Mouse (Mus musculus) neural tube, embryonic 12.5 days (tissue): Measurements from ENCODE around the gene Lhfpl3. TPM values are rescaled to one million over a fixed set of nuclear protein-coding genes. Genes with fewer than 3 reads are reported as not detected.

Source experiments
- ATAC-seq: fragments of 200-750 bp; cut with Nextera tagmentation; 2 replicates; pipeline ENCODE4 v1.8.0; 2017; ENCODE audit warnings: low read depth, mild to moderate bottlenecking, moderate TSS enrichment, moderate library complexity; ENCODE audit not compliant: low FRiP score
- H3K27ac ChIP-seq: fragments of 300-500 bp; sonication (generic); 2 replicates; pipeline ENCODE4 v1.5.1; 2016
- H3K27me3 ChIP-seq: fragments of 300-500 bp; sonication (generic); replicated peaks from 2 replicates; pipeline ENCODE4 v1.6.1; 2016; ENCODE audit warnings: mild to moderate bottlenecking
- H3K36me3 ChIP-seq: fragments of 300-500 bp; sonication (generic); 2 replicates; pipeline ENCODE4 v1.6.1; 2016; ENCODE audit warnings: mild to moderate bottlenecking
- H3K4me1 ChIP-seq: fragments of 300-500 bp; sonication (generic); 2 replicates; pipeline ENCODE4 v1.6.1; 2016
- H3K4me2 ChIP-seq: fragments of 300-500 bp; sonication (generic); replicated peaks from 2 replicates; pipeline ENCODE4 v1.6.1; 2016; ENCODE audit warnings: mild to moderate bottlenecking
- H3K4me3 ChIP-seq: fragments of 300-500 bp; sonication (generic); 2 replicates; pipeline ENCODE4 v1.5.1; 2016
- H3K9ac ChIP-seq: fragments of 300-500 bp; sonication (generic); 2 replicates; pipeline ENCODE4 v1.6.1; 2016; ENCODE audit warnings: mild to moderate bottlenecking
- H3K9me3 ChIP-seq: fragments of 300-500 bp; sonication (generic); 2 replicates; pipeline ENCODE4 v1.6.1; 2016; ENCODE audit warnings: mild to moderate bottlenecking
- WGBS: fragments of 180-500 bp; shearing (Covaris S2); methylation state at CpG from one replicate; pipeline ENCODE4 v1.1.7; 2016; 5-methylcytosine and 5-hydroxymethylcytosine counted together
- microRNA-seq: library from miRNA; unstranded; fragments of <30 nt; microRNA quantifications from one replicate; pipeline ENCODE4, GENCODE M21; 2017
- polyA plus RNA-seq: library from polyadenylated mRNA; unstranded; fragments of >200 nt; fragmentation: Nextera tagmentation; extraction: Ambion mirVana; gene quantifications from 2 replicates; pipeline ENCODE4 v1.2.1, GENCODE M21; 2016

Lhfpl3 gene
- polyA plus RNA-seq, 1 experiment from 2014 or later, result 1.7 TPM

DNA sequence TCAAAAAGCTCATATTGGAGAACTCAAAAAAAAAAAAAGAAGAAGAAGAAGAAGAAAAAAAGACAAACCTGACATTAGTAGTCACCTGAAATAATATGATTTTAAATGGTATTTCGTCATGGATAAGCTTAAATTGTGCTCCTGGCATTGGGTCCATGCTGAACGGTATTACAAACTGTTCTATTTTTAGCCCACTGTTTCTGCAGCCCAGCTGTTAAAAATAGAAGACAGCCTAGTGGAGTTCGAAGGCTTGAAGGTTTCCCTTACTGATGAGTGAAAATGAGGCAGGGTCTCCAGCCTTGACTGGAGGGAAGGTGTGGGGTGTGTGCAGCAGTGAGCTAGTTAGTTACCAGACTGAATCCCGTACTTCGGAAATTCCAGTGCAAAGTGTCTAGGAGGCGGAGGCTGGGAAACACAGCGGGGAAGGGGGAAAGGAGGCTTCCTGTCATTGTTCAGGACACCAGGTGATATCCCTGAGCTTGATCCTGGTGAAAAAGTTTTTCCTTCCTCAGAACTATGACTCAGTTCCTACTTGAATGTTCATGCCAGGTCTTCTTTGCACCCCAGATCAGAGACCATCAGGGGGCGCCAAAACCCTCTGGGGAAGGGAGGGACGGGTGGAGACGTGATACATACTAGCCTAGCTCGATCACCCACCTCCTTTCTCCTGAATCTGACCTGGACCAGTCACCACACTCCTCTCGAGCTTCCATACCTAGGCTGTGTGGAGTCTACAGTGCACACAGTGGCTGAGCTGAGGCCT lies 505.8 kb downstream of the Lhfpl3 start:
- no peak overlapping the region for H3K27ac ChIP-seq
- H3K9ac ChIP-seq, result no peak overlapping the region
- H3K36me3 ChIP-seq, result no peaks in the 10 kb centered on the region
- H3K9me3 ChIP-seq, result no peaks in the 10 kb centered on the region
- WGBS, result 50% methylated on average over 12 of the region's 12 CpGs
- H3K27me3 ChIP-seq, result no peaks in the 10 kb centered on the region
- no peak overlapping the region for H3K4me2 ChIP-seq
- no peak overlapping the region for H3K4me3 ChIP-seq
- no peak for ATAC-seq
- H3K4me1 ChIP-seq, result no peaks in the 10 kb centered on the region

DNA sequence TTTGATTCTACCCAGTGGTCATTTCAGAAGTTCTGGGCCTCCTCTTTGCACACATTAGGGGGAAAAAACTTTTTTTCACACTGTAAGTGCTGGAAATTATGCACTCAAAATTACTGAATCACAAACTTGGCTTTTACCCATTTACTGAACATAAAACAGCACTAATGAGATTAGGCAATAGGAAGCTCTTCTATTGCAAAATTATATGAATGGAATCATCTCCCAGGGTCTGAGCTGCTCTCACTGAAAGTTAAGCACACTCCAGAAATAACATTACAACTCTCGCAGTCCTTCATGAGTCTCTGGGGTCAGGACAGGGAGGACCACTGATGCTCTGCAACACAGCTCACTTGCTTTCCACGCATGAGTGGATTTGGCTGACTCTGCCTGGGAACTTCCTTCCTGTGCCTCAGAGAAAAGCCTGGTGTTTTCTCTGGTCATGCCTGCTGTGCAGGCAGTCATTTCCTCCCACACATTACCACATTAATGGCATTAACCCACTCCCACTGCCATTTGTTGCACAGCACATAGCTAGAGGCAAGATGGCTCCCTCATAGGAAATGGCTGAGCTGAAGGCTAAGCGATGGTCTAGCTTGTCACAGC lies 510.1 kb downstream of the Lhfpl3 start:
- ATAC-seq, result no peak
- H3K4me1 ChIP-seq, result no peaks in the 10 kb centered on the region
- H3K27ac ChIP-seq, result no peak overlapping the region
- H3K27me3 ChIP-seq, result no peaks in the 10 kb centered on the region
- H3K9ac ChIP-seq, result no peak overlapping the region
- 53% methylated on average over 3 of the region's 3 CpGs for WGBS
- no peaks in the 10 kb centered on the region for H3K9me3 ChIP-seq
- H3K4me2 ChIP-seq, result no peak overlapping the region
- H3K4me3 ChIP-seq, result no peak overlapping the region
- no peaks in the 10 kb centered on the region for H3K36me3 ChIP-seq

DNA sequence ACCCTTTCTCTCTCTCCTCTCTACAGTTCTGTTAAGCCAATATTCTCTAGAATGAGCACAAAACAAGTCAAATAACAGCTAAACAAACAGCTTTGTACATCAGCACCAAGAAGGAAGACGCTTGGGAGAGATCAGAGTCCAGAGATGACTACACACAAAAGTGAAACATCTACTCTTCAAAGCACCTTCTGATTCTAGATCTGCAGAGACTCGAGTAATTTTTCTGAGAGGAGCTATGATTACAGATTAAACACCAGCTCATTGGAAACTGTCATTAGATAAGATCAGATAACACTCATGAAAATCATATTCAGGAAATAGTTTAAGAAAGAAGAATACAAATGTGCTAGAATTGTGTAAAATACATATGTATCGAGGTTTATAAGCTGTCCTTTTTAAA lies 527.5 kb downstream of the Lhfpl3 start:
- ATAC-seq, result no peak
- Histone ChIP-seq H3K27ac (no peak overlapping the region), H3K4me2 (no peak overlapping the region), H3K27me3 (no peaks in the 10 kb centered on the region), H3K9me3 (no peaks in the 10 kb centered on the region), H3K36me3 (no peaks in the 10 kb centered on the region), H3K9ac (no peak overlapping the region), H3K4me3 (no peak overlapping the region), H3K4me1 (no peaks in the 10 kb centered on the region)
- WGBS, result 81% methylated on average over 3 of the region's 3 CpGs

DNA sequence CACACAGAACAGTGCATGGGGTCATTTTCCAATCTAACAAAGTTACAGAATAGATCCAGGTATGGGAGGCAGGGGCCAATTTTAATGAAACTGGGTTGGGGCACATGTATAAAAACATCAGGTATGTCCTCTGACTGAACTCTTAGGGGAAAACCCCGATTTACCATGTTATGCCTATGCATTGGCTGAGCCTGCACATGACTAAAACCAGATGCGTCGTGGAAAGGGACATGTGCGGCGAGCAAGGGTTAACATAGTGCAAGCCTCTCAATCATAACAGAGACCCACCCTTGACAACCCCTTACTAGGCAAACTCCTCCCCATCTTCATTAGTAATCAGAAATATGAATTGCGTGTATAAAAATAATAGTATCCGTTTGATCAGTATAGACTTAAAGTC lies 533.5 kb downstream of the Lhfpl3 start:
- Histone ChIP-seq H3K27me3 (no peaks in the 10 kb centered on the region), H3K36me3 (no peaks in the 10 kb centered on the region), H3K4me3 (no peak overlapping the region), H3K4me1 (no peaks in the 10 kb centered on the region), H3K4me2 (no peak overlapping the region), H3K9me3 (no peaks in the 10 kb centered on the region), H3K27ac (no peak overlapping the region), H3K9ac (no peak overlapping the region)
- ATAC-seq, result no peak
- WGBS, result 91% methylated on average over 7 of the region's 7 CpGs

DNA sequence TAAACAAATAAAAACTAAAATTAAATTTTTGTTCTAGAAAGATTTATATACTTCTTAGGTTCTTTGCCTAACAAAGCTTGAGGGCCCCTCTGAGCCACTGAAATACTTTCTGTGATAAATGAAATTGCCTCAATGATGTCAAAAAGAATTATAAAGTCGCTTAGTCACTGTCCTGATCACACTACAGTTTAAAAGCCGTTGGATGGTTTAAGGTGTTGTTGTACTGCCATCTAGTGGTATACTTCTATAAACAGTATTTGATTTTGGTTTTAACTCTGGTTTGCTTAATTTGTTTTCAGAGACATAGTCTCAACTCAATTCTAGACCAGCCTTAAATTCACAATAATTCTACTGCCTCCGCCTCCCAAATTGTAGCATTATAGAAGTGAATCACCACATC lies 539.0 kb downstream of the Lhfpl3 start:
- H3K4me2 ChIP-seq, result no peak overlapping the region
- H3K9ac ChIP-seq, result no peak overlapping the region
- no peak overlapping the region for H3K27ac ChIP-seq
- no peaks in the 10 kb centered on the region for H3K9me3 ChIP-seq
- no peak for ATAC-seq
- H3K4me3 ChIP-seq, result no peak overlapping the region
- no peaks in the 10 kb centered on the region for H3K27me3 ChIP-seq
- WGBS, result 23% methylated on average over 3 of the region's 3 CpGs
- no peaks in the 10 kb centered on the region for H3K36me3 ChIP-seq
- H3K4me1 ChIP-seq, result no peaks in the 10 kb centered on the region

DNA sequence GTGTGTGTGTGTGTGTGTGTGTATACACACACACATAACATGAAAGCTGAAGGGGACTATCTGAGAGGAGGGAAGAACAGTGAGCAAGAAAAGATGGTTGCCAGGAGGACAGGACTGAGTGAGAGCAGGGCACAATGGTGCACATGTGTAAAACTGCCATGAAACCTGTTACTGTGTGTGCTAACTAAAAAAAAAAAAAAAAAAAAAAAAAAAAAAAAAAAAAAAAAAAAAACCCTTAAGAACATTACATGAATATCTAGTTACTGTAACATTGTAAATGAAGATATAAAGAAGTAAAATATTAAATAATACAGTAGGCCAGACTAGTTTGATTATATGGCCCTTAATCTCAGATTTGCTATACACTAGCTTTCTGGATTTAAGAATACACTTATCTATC lies 543.3 kb downstream of the Lhfpl3 start:
- ATAC-seq, result no peak
- Histone ChIP-seq H3K36me3 (no peaks in the 10 kb centered on the region), H3K9me3 (no peaks in the 10 kb centered on the region), H3K27me3 (no peaks in the 10 kb centered on the region), H3K4me2 (no peak overlapping the region), H3K4me1 (no peaks in the 10 kb centered on the region), H3K4me3 (no peak overlapping the region), H3K27ac (no peak overlapping the region), H3K9ac (no peak overlapping the region)

Small RNA genes within 50 kb of the gene (microRNA-seq; reads per million reads assigned to microRNA genes)
- not detected for gene Gm28022
- not detected for gene Gm44363

Other genes starting within 250 kb of the Lhfpl3 start
- gene Orc5, start 195.6 kb upstream of the Lhfpl3 start, polyA plus RNA-seq, result 38.8 and 38.9 TPM in 2 replicates